Mouse (Mus musculus) lung, adult 2 months (tissue): ENCODE results near the gene Rab21. TPM values are rescaled to one million over a fixed set of nuclear protein-coding genes. Genes with fewer than 3 reads are reported as not detected.

ENCODE experiments used
- DNase-seq: peaks from one replicate; pipeline ENCODE4 v3.0.0; 2022
- H3K4me1 ChIP-seq: fragments of 200-500 bp; 2 replicates; pipeline ENCODE4 v1.6.1; 2011; ENCODE audit warnings: low read length; ENCODE audit not compliant: control insufficient read depth, insufficient read depth
- H3K4me3 ChIP-seq: fragments of 200-500 bp; replicated peaks from 2 replicates; pipeline ENCODE3; 2011; ENCODE audit warnings: low read depth, mild to moderate bottlenecking, control low read depth, low read length; ENCODE audit errors: extremely low read depth
- CTCF ChIP-seq: fragments of 200-500 bp; IDR thresholded peaks from 2 replicates; pipeline ENCODE4 v1.5.1; 2011; ENCODE audit warnings: mild to moderate bottlenecking, low read length, control low read depth; ENCODE audit not compliant: insufficient read depth
- POLR2A ChIP-seq: fragments of 200-500 bp; IDR thresholded peaks from 2 replicates; pipeline ENCODE4 v1.6.1; 2011; ENCODE audit warnings: low read depth, mild to moderate bottlenecking, control low read depth, low read length, borderline replicate concordance; ENCODE audit errors: extremely low read depth
- WGBS: fragments of 180-500 bp; shearing (Covaris S2); methylation state at CpG from one replicate; pipeline ENCODE4 v1.1.7; 2018; 5-methylcytosine and 5-hydroxymethylcytosine counted together
- polyA plus RNA-seq: library from polyadenylated mRNA; depleted of rRNA; stranded (reverse); fragments of >200 nt; gene quantifications from 2 replicates; pipeline ENCODE4 v1.2.3, GENCODE M21; 2012

The Rab21 gene
- polyA plus RNA-seq, 1 experiment: 25.4 TPM

DNA sequence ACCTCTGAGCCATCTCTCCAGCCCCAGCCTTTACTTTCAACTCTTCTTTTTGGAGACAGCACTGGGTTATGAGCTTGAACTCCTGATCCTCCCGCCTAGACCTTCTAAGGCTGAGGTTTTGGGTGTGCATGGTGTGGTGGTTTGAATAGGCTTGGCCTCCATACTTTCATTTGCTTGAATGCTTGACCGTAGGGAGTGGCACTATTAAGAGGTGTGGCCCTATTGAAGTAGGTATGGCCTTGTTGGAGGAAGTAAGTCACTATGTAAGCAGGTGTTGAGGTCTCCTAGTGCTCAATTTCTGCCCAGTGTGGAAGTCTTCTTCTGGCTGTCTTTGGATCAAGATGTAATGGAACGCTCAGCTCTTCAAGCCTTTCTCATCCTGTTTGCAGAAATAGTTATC, 54.0 kb downstream of the Rab21 start:
- TF ChIP-seq POLR2A (no peak), CTCF (no peak)
- Histone ChIP-seq H3K4me3 (no peak overlapping the region), H3K4me1 (peaks cover 2% of the 10 kb centered on the region; the same call in 1 of the 2 replicates)
- no peak for DNase-seq
- 75% methylated on average over 3 of the region's 3 CpGs for WGBS

DNA sequence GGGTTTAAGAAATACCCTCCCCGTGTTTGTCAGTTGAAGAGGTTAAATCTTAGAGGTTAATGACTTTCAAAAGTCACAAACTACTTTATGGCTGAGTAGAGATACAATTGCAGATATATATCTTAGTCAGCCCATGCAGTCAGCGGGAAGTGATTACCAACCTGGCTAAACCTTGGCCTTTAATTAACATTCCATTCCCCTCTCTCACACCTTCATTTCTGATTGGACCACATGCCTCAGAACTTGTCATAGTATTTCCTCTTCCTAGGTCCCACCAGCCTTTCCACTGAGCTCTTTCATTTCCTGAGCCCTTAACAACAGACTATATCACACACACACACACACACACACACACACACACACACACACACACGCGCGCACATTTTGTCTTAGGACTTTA, 59.2 kb downstream of the Rab21 start:
- Histone ChIP-seq H3K4me1 (peaks cover 3% of the 10 kb centered on the region; the same call in 1 of the 2 replicates), H3K4me3 (no peak overlapping the region)
- no peak for DNase-seq
- 74% methylated on average over 5 of the region's 5 CpGs for WGBS
- TF ChIP-seq CTCF: no peak
- no peak for TF ChIP-seq POLR2A

DNA sequence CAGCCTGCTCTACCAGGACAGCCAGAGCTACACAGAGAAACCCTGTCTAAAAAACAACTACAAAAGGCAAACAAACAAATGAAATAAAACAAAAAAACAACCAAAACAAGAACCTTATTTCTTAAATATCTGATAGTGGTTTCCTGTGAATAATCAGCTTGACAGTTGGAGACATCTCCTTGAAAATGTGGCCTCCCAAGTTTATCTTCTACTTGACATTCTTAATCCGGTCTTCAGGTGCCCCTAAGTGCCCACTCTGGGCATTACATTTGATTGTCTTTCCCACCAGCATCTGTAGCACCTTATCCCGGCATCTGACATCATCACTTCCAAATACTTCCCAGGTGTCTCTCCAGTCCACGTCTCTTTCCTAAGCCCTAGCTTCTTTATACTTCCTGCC, 61.9 kb downstream of the Rab21 start:
- Histone ChIP-seq H3K4me3 (no peak overlapping the region), H3K4me1 (peaks cover 3% of the 10 kb centered on the region; the same call in 1 of the 2 replicates)
- no peak for DNase-seq
- 62% methylated on average over 3 of the region's 3 CpGs for WGBS
- no peak for TF ChIP-seq POLR2A
- no peak for TF ChIP-seq CTCF

DNA sequence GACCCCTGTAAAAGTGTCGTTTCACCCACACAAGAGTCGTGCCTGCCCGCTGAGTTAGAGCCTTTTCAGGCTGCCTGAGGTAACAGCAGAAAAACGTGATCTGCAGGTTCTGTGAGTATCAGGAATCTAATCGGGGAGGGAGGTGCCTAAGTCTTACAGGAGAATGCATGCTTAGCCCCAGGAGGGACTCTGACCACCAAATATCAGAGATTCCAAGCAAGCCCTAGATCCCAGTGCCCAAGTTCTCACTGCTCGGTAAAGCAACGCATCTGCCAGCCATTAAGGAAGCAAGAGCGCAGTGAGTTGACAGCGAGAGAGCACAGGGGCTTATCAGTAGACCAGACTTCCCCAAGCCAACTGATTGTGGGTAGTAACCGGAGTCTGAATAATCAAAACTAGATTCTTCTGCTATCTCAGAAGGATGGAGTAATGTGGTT, 63.1 kb downstream of the Rab21 start:
- peaks cover 3% of the 10 kb centered on the region; the same call in 1 of the 2 replicates for H3K4me1 ChIP-seq
- peak overlapping the region; percentile 51 for H3K4me3 ChIP-seq
- WGBS: 3% methylated on average over 10 of the region's 10 CpGs
- DNase-seq: peak; percentile 47
- peak; percentile 34; the same call in 1 of the 2 replicates for TF ChIP-seq POLR2A
- TF ChIP-seq CTCF: no peak

DNA sequence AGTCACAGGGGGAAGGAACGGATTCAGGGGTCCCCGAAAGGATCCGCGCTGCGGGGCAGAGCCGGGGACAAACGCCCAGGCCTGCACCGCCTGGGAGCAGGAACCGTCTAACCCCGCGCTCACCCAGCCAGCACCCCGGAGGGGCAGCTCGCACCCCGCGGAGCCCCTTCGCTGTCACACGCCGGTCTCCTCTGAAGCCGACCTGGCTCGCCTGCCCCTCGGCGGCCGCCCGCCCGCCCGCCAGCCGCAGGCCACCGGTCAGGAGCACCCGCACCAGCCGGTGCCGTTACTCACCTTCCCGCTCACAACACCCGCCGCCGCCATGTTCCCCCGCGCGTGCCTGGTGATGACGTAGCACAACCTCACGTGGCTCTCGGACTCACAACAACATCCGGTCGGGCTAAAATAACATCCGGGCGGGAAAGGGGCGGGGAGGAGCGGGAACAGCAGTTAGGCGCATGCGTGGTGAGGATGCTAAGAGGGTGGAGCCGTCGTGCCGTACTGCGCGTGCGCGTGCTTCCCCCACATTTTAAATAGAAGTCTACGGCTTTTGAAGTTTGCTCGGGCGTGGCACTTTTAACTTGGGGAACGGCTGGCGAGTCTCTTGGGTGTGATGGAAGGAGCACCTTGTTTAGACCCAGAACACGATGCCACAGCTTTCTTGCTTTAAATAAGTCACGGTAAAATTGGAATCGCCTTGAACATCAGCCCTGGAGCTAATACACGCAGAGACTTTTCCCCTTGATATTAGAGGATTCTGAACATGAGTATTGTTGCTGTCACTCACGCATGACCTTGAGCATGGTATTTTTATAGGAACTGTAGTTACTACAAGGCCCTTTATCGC, 64.1 kb downstream of the Rab21 start, which contains the start of gene Tbc1d15:
Gene Tbc1d15 (minus strand): TSS at position 380 of the 847 bp plus-strand sequence.
- TF ChIP-seq POLR2A: peak; percentile 90; the same call in 1 of the 2 replicates
- no peak for TF ChIP-seq CTCF
- WGBS: under 1% methylated on average over 62 of the region's 67 CpGs
- DNase-seq: peak; percentile 95
- Histone ChIP-seq H3K4me1 (peaks cover 3% of the 10 kb centered on the region; the same call in 1 of the 2 replicates), H3K4me3 (peak within 1 kb of the TSS; percentile 69)

DNA sequence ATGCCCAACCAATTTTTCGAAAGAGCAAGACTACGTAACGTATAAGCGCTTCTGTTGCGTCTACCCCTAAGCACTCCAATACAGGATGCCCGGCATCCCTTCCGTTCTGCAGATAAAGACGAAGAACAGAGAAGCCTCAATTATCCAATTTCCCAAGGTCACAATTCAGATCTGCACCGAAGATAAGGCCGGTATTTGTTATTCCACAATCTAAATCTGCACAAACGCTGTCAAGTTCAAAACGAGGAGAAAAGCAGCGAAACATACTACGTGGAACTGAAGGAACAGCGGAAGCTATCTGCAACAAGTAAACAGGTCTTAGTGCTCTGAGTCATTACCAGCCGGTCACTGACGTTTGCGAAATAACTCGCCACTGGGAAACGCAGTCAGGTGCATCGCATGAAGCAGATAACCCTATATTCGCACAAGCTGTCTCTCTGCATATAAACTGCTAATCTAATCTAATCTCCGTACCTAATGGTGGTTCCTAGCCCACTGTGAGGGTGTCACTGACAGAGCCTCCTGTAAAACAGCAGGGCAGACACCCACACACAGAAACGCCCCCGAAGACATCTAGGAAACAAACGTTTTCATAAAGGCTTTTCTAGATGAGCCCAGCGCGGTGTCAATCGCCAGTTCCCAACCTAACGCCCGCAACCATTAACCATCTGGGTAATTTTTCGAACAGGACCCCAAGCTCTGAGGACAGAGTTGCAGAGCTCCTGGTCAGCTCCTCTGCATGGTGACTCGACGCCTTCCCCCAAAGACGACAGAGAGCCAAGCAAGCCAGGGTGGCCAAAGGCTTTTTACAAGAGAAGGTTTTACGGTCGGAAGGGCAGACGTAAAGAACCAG, 64.9 kb downstream of the Rab21 start:
- H3K4me3 ChIP-seq: peak overlapping the region; percentile 58
- WGBS: 13% methylated on average over 37 of the region's 38 CpGs
- H3K4me1 ChIP-seq: peaks cover 3% of the 10 kb centered on the region; the same call in 1 of the 2 replicates
- TF ChIP-seq POLR2A: no peak
- no peak for TF ChIP-seq CTCF
- DNase-seq: peak; percentile 14

DNA sequence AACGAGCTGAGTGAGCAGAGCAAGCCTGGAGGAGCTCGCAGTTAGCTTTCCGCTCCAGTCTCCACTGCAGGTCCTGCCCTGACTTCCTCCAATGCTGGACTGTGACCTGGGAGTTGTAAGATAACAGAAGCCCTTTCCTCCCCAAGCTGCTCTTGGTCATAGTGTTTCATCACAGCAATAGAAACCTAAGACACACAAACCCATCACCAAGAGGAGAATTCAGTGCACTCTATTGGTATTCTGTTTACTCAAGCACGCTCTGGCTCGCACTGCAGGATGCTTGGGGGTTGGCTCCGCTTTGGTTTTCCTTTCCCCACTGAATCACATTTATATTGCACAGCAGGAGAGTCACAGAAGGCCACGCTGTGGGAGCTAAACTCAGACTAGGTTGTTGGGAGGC, 67.4 kb downstream of the Rab21 start:
- DNase-seq: no peak
- Histone ChIP-seq H3K4me1 (peaks cover 7% of the 10 kb centered on the region), H3K4me3 (no peak overlapping the region)
- WGBS: 39% methylated on average over 7 of the region's 7 CpGs
- TF ChIP-seq CTCF (no peak), POLR2A (no peak)

DNA sequence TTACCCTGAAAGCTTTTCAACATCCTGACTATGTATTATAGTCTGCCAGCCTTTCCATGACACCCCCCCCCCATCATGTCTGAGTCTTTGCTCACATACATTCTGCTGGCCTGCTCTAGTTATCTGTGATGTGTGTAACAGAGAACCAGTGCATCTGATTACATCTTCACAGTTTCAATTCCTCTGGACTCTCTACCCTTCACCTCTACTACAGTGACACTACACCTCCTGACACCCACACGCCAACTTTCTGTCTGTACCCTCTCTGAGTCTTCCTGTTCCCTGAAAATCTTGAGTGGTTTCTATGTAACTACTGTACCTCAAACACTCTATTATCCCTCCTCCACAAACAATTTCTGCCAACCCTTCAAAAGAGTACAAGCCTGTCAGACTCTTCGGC, 69.9 kb downstream of the Rab21 start:
- no peak for DNase-seq
- WGBS: 64% methylated on average over 2 of the region's 2 CpGs
- no peak for TF ChIP-seq CTCF
- TF ChIP-seq POLR2A: no peak
- H3K4me1 ChIP-seq: peaks cover 9% of the 10 kb centered on the region
- H3K4me3 ChIP-seq: no peak overlapping the region

DNA sequence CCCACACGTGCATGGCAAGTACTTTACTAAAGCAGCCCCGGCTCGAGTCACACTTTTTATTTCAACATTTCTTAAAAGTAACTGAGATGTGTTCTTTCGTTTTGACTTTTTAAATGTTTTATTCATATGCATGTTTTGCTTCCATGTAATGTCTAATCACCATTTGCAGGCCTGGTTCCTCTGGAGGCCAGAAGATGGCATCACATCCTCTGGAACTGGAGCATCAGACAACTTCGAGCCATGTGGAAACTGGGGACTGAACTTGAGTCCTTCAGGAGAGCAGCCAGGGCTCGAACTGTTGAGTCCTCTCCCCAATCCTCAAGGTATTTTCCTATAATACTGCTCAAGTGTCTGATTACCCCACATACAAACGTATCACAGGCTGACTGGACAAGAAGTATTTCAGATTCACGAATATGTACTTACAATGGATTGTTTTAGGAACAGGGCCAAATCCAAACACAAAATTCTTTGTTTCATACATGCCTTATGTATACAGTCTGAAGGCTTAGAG, 74.3 kb downstream of the Rab21 start:
- WGBS: 53% methylated on average over 8 of the region's 8 CpGs
- TF ChIP-seq CTCF (peak; percentile 51), POLR2A (no peak)
- no peak for DNase-seq
- no peak overlapping the region for H3K4me3 ChIP-seq
- peaks cover 9% of the 10 kb centered on the region for H3K4me1 ChIP-seq
